Mouse (Mus musculus) lung, embryonic 14.5 days (tissue): ENCODE measurements around the gene Vsir. TPM values are rescaled to one million over a fixed set of nuclear protein-coding genes. Genes with fewer than 3 reads are reported as not detected.
A peak's percentile ranks its signal among the peaks of the same experiment; 100 is the strongest.

Experiments used
- ATAC-seq: fragments of 200-750 bp; cut with Nextera tagmentation; 2 replicates; pipeline ENCODE4 v1.8.0; 2017; ENCODE audit warnings: mild to moderate bottlenecking, moderate TSS enrichment, moderate library complexity; ENCODE audit not compliant: insufficient read depth
- DNase-seq: peaks from one replicate; pipeline ENCODE4 v3.0.0-alpha.2; 2015
- H3K27ac ChIP-seq: fragments of 300-500 bp; sonication (generic); 2 replicates; pipeline ENCODE4 v1.5.1; 2014; ENCODE audit warnings: low read depth, mild to moderate bottlenecking, moderate library complexity
- H3K27me3 ChIP-seq: fragments of 300-500 bp; sonication (generic); 2 replicates; pipeline ENCODE4 v1.6.1; 2014; ENCODE audit warnings: low read length, control low read depth; ENCODE audit not compliant: insufficient read depth
- H3K36me3 ChIP-seq: fragments of 300-500 bp; sonication (generic); 2 replicates; pipeline ENCODE4 v1.6.1; 2014; ENCODE audit warnings: control low read depth; ENCODE audit not compliant: insufficient read depth
- H3K4me1 ChIP-seq: fragments of 300-500 bp; sonication (generic); 2 replicates; pipeline ENCODE4 v1.6.1; 2014; ENCODE audit warnings: antibody characterized with exemption, control low read depth; ENCODE audit not compliant: insufficient read depth
- H3K4me2 ChIP-seq: fragments of 300-500 bp; sonication (generic); 2 replicates; pipeline ENCODE4 v1.6.1; 2014; ENCODE audit warnings: mild to moderate bottlenecking
- H3K4me3 ChIP-seq: fragments of 300-500 bp; sonication (generic); 2 replicates; pipeline ENCODE4 v1.5.1; 2014; ENCODE audit warnings: low read depth, low read length
- H3K9ac ChIP-seq: fragments of 300-500 bp; sonication (generic); 2 replicates; pipeline ENCODE4 v1.6.1; 2014
- H3K9me3 ChIP-seq: fragments of 300-500 bp; sonication (generic); 2 replicates; pipeline ENCODE4 v1.6.1; 2016; ENCODE audit warnings: low read depth, low read length, control low read depth
- CTCF ChIP-seq: IDR thresholded peaks from 2 replicates; pipeline ENCODE4 v1.5.1; 2016; ENCODE audit warnings: antibody characterized with exemption, low read depth
- WGBS: fragments of 180-500 bp; shearing (Covaris S2); extraction: QIAGEN DNeasy Blood & Tissue Kit; methylation state at CpG from one replicate; pipeline ENCODE4 v1.1.7; 2014; 5-methylcytosine and 5-hydroxymethylcytosine counted together
- polyA plus RNA-seq: library from polyadenylated mRNA; unstranded; fragments of >200 nt; fragmentation: Nextera tagmentation; extraction: Ambion mirVana; gene quantifications from 2 replicates; pipeline ENCODE4 v1.2.1, GENCODE M21; 2014

Gene Vsir
- polyA plus RNA-seq, 1 experiment from 2014 or later, result 4.3 TPM

- Histone ChIP-seq H3K36me3 (no peaks in the 10 kb centered on the region), H3K9ac (no peak overlapping the region), H3K27me3 (no peaks in the 10 kb centered on the region), H3K27ac (no peak overlapping the region; the same call in 1 of the 2 replicates), H3K9me3 (no peaks in the 10 kb centered on the region), H3K4me1 (no peaks in the 10 kb centered on the region), H3K4me2 (no peak overlapping the region), H3K4me3 (no peak overlapping the region)
- ATAC-seq (no peak), DNase-seq (no peak)
- TF ChIP-seq CTCF, result no peak
- 71% methylated on average over 10 of the region's 10 CpGs for WGBS
These were observed 34.7 kb downstream of the Vsir start for GRCm38 (mm10) chr10:60381142-60381925.

GRCm38 (mm10) chr10:60388332-60388731 is 41.7 kb downstream of the Vsir start:
- WGBS, result 76% methylated on average over 2 of the region's 2 CpGs
- H3K9me3 ChIP-seq, result no peaks in the 10 kb centered on the region
- TF ChIP-seq CTCF, result no peak
- no peaks in the 10 kb centered on the region for H3K36me3 ChIP-seq
- H3K4me2 ChIP-seq, result no peak overlapping the region
- no peak overlapping the region for H3K4me3 ChIP-seq
- DNase-seq (no peak), ATAC-seq (no peak)
- H3K4me1 ChIP-seq, result no peaks in the 10 kb centered on the region
- H3K9ac ChIP-seq, result no peak overlapping the region
- H3K27ac ChIP-seq, result no peak overlapping the region
- no peaks in the 10 kb centered on the region for H3K27me3 ChIP-seq

GRCm38 (mm10) chr10:60389447-60389865 is 42.8 kb downstream of the Vsir start:
- Histone ChIP-seq H3K36me3 (no peaks in the 10 kb centered on the region), H3K27me3 (no peaks in the 10 kb centered on the region), H3K9me3 (no peaks in the 10 kb centered on the region), H3K27ac (no peak overlapping the region), H3K9ac (no peak overlapping the region), H3K4me3 (no peak overlapping the region), H3K4me1 (no peaks in the 10 kb centered on the region), H3K4me2 (no peak overlapping the region; the same call in 1 of the 2 replicates)
- 14% methylated on average over 9 of the region's 9 CpGs for WGBS
- ATAC-seq (no peak), DNase-seq (peak; percentile 47)
- TF ChIP-seq CTCF, result no peak

GRCm38 (mm10) chr10:60390177-60390903 is 43.7 kb downstream of the Vsir start:
- no peak for DNase-seq
- H3K27me3 ChIP-seq, result no peaks in the 10 kb centered on the region
- no peak overlapping the region for H3K27ac ChIP-seq
- H3K9me3 ChIP-seq, result no peaks in the 10 kb centered on the region
- no peak for TF ChIP-seq CTCF
- H3K36me3 ChIP-seq, result no peaks in the 10 kb centered on the region
- peaks cover 6% of the 10 kb centered on the region; the same call in 1 of the 2 replicates for H3K4me1 ChIP-seq
- H3K4me3 ChIP-seq, result no peak overlapping the region
- ATAC-seq, result no peak
- no peak overlapping the region for H3K4me2 ChIP-seq
- H3K9ac ChIP-seq, result no peak overlapping the region
- 61% methylated on average over 6 of the region's 6 CpGs for WGBS

GRCm38 (mm10) chr10:60390904-60391420 is 44.3 kb downstream of the Vsir start:
- Histone ChIP-seq H3K9ac (no peak overlapping the region), H3K36me3 (no peaks in the 10 kb centered on the region), H3K27me3 (no peaks in the 10 kb centered on the region), H3K27ac (no peak overlapping the region), H3K4me1 (peaks cover 7% of the 10 kb centered on the region; the same call in 1 of the 2 replicates), H3K9me3 (no peaks in the 10 kb centered on the region), H3K4me2 (no peak overlapping the region), H3K4me3 (no peak overlapping the region)
- DNase-seq (no peak), ATAC-seq (no peak)
- TF ChIP-seq CTCF, result no peak
- 69% methylated on average over 5 of the region's 5 CpGs for WGBS

GRCm38 (mm10) chr10:60391661-60392060 is 45.0 kb downstream of the Vsir start:
- no peak overlapping the region for H3K27ac ChIP-seq
- no peaks in the 10 kb centered on the region for H3K9me3 ChIP-seq
- no peak for ATAC-seq
- DNase-seq, result no peak
- H3K36me3 ChIP-seq, result no peaks in the 10 kb centered on the region
- no peak for TF ChIP-seq CTCF
- H3K4me3 ChIP-seq, result no peak overlapping the region
- WGBS, result 92% methylated on average over 9 of the region's 9 CpGs
- H3K9ac ChIP-seq, result no peak overlapping the region
- H3K27me3 ChIP-seq, result no peaks in the 10 kb centered on the region
- H3K4me2 ChIP-seq, result no peak overlapping the region
- peaks cover 7% of the 10 kb centered on the region; the same call in 1 of the 2 replicates for H3K4me1 ChIP-seq

- TF ChIP-seq CTCF, result no peak
- Histone ChIP-seq H3K27ac (no peak overlapping the region; the same call in 1 of the 2 replicates), H3K4me2 (no peak overlapping the region), H3K4me1 (peaks cover 7% of the 10 kb centered on the region; the same call in 1 of the 2 replicates), H3K36me3 (no peaks in the 10 kb centered on the region), H3K9ac (no peak overlapping the region), H3K4me3 (no peak overlapping the region), H3K27me3 (no peaks in the 10 kb centered on the region), H3K9me3 (no peaks in the 10 kb centered on the region)
- no peak for ATAC-seq
- DNase-seq, result peak; percentile 59
- WGBS, result 46% methylated on average over 7 of the region's 7 CpGs
These were observed 48.3 kb downstream of the Vsir start for GRCm38 (mm10) chr10:60394936-60395335.
